Mouse (Mus musculus): ENCODE data around the gene Tnfsf10. TPM values are rescaled to one million over a fixed set of nuclear protein-coding genes. Genes with fewer than 3 reads are reported as not detected.
"Not testable (repeated sequence)": the region's sequence is repeated elsewhere in the genome, so short reads cannot be mapped to it uniquely, and the experiment has no call there.

The Tnfsf10 gene
- 1.6 and 2.1 TPM in 2 replicates for polyA plus RNA-seq (2014; fragmentation: Nextera tagmentation; extraction: Ambion mirVana)

GRCm38 (mm10) chr3:27316559-27317287 is at the start of gene Tnfsf10:
Gene Tnfsf10, plus strand, starts transcription at chr3:27317028.
- 48% methylated on average over 9 of the region's 9 CpGs for WGBS
- TF ChIP-seq CTCF (IDR thresholded peaks at IDR 0.05; ENCODE audit: low read depth) = no peak

GRCm38 (mm10) chr3:27267327-27267726 is 49.5 kb upstream of the Tnfsf10 start:
- WGBS = 44% methylated on average over 5 of the region's 5 CpGs

More at GRCm38 (mm10) chr3:27316559-27317287, at the start of gene Tnfsf10:
- H3K4me2 ChIP-seq = peak within 1 kb of the TSS; percentile 53
- H3K27ac ChIP-seq (ENCODE audit: low read depth) = peak within 1 kb of the TSS; percentile 75; the same call in 1 of the 2 replicates
- DNase-seq (peak; percentile 56), ATAC-seq (ENCODE audit: insufficient read depth) (peak; percentile 64; the same call in 1 of the 2 replicates)
- peak within 1 kb of the TSS; percentile 6; the same call in 1 of the 2 replicates for H3K9ac ChIP-seq
- H3K4me1 ChIP-seq (ENCODE audit: insufficient read depth) = 0 out of 2 replicates have a peak, but pooled peaks cover 3% of the 10 kb centered on the region
- no peaks in the 10 kb centered on the region for H3K27me3 ChIP-seq (ENCODE audit: insufficient read depth, low read length)
- H3K9me3 ChIP-seq (ENCODE audit: low read depth, low read length) = no peaks in the 10 kb centered on the region
- H3K4me3 ChIP-seq (ENCODE audit: low read depth, low read length) = peak within 1 kb of the TSS; percentile 20
- H3K36me3 ChIP-seq (ENCODE audit: insufficient read depth) = no peaks in the 10 kb centered on the region

GRCm38 (mm10) chr3:27267887-27268286 is 48.9 kb upstream of the Tnfsf10 start:
- H3K4me3 ChIP-seq (ENCODE audit: low read depth, low read length) = no peak overlapping the region
- 50% methylated on average over 4 of the region's 4 CpGs for WGBS
- H3K27me3 ChIP-seq (ENCODE audit: insufficient read depth, low read length) = no peaks in the 10 kb centered on the region
- no peak overlapping the region for H3K9ac ChIP-seq
- no peaks in the 10 kb centered on the region; the same call in 1 of the 2 replicates for H3K4me1 ChIP-seq (ENCODE audit: insufficient read depth)
- H3K36me3 ChIP-seq (ENCODE audit: insufficient read depth) = no peaks in the 10 kb centered on the region
- DNase-seq = no peak
- no peak for TF ChIP-seq CTCF (IDR thresholded peaks at IDR 0.05; ENCODE audit: low read depth)
- H3K4me2 ChIP-seq = no peak overlapping the region
- H3K9me3 ChIP-seq (ENCODE audit: low read depth, low read length) = no peaks in the 10 kb centered on the region
- peak overlapping the region; percentile 33; the same call in 1 of the 2 replicates for H3K27ac ChIP-seq (ENCODE audit: low read depth)
- ATAC-seq (ENCODE audit: insufficient read depth) = no peak

More at GRCm38 (mm10) chr3:27267327-27267726, 49.5 kb upstream of the Tnfsf10 start:
- Histone ChIP-seq H3K9ac (no peak overlapping the region), H3K27ac (ENCODE audit: low read depth) (no peak overlapping the region), H3K4me1 (ENCODE audit: insufficient read depth) (no peaks in the 10 kb centered on the region; the same call in 1 of the 2 replicates), H3K36me3 (ENCODE audit: insufficient read depth) (no peaks in the 10 kb centered on the region), H3K4me2 (no peak overlapping the region), H3K4me3 (ENCODE audit: low read depth, low read length) (no peak overlapping the region), H3K27me3 (ENCODE audit: insufficient read depth, low read length) (no peaks in the 10 kb centered on the region), H3K9me3 (ENCODE audit: low read depth, low read length) (no peaks in the 10 kb centered on the region)
- peak; percentile 75 for DNase-seq
- ATAC-seq (ENCODE audit: insufficient read depth) = peak; percentile 42; the same call in 1 of the 2 replicates
- TF ChIP-seq CTCF (IDR thresholded peaks at IDR 0.05; ENCODE audit: low read depth) = no peak

- DNase-seq = peak; percentile 61
- no peak overlapping the region; the same call in 1 of the 2 replicates for H3K27ac ChIP-seq (ENCODE audit: low read depth)
- no peak overlapping the region for H3K9ac ChIP-seq
- H3K9me3 ChIP-seq (ENCODE audit: low read depth, low read length) = no peaks in the 10 kb centered on the region
- no peak for TF ChIP-seq CTCF (IDR thresholded peaks at IDR 0.05; ENCODE audit: low read depth)
- ATAC-seq (ENCODE audit: insufficient read depth) = no peak
- WGBS = 37% methylated on average over 4 of the region's 4 CpGs
- no peaks in the 10 kb centered on the region; the same call in 1 of the 2 replicates for H3K4me1 ChIP-seq (ENCODE audit: insufficient read depth)
- H3K4me3 ChIP-seq (ENCODE audit: low read depth, low read length) = no peak overlapping the region
- no peaks in the 10 kb centered on the region for H3K36me3 ChIP-seq (ENCODE audit: insufficient read depth)
- H3K4me2 ChIP-seq = no peak overlapping the region
- no peaks in the 10 kb centered on the region for H3K27me3 ChIP-seq (ENCODE audit: insufficient read depth, low read length)
Observed at GRCm38 (mm10) chr3:27269151-27269550, 47.7 kb upstream of the Tnfsf10 start.

GRCm38 (mm10) chr3:27270160-27270962 is 46.5 kb upstream of the Tnfsf10 start:
- Histone ChIP-seq H3K4me3 (ENCODE audit: low read depth, low read length) (no peak overlapping the region), H3K9me3 (ENCODE audit: low read depth, low read length) (no peaks in the 10 kb centered on the region), H3K36me3 (ENCODE audit: insufficient read depth) (no peaks in the 10 kb centered on the region), H3K27ac (ENCODE audit: low read depth) (peak overlapping the region; percentile 42), H3K9ac (no peak overlapping the region), H3K27me3 (ENCODE audit: insufficient read depth, low read length) (no peaks in the 10 kb centered on the region), H3K4me1 (ENCODE audit: insufficient read depth) (no peaks in the 10 kb centered on the region; the same call in 1 of the 2 replicates), H3K4me2 (no peak overlapping the region)
- peak; percentile 52 for TF ChIP-seq CTCF (IDR thresholded peaks at IDR 0.05; ENCODE audit: low read depth)
- ATAC-seq (ENCODE audit: insufficient read depth) (peak; percentile 62), DNase-seq (peak; percentile 77)
- WGBS = 18% methylated on average over 11 of the region's 11 CpGs

- Histone ChIP-seq H3K36me3 (ENCODE audit: insufficient read depth) (no peaks in the 10 kb centered on the region), H3K9ac (no peak overlapping the region), H3K27ac (ENCODE audit: low read depth) (no peak overlapping the region), H3K9me3 (ENCODE audit: low read depth, low read length) (no peaks in the 10 kb centered on the region), H3K4me1 (ENCODE audit: insufficient read depth) (no peaks in the 10 kb centered on the region; the same call in 1 of the 2 replicates), H3K27me3 (ENCODE audit: insufficient read depth, low read length) (no peaks in the 10 kb centered on the region), H3K4me3 (ENCODE audit: low read depth, low read length) (no peak overlapping the region), H3K4me2 (no peak overlapping the region)
- DNase-seq (no peak), ATAC-seq (ENCODE audit: insufficient read depth) (no peak)
- 44% methylated on average over 7 of the region's 7 CpGs for WGBS
- no peak for TF ChIP-seq CTCF (IDR thresholded peaks at IDR 0.05; ENCODE audit: low read depth)
Observed at GRCm38 (mm10) chr3:27272926-27273745, 43.7 kb upstream of the Tnfsf10 start.

GRCm38 (mm10) chr3:27279286-27279925 is 37.4 kb upstream of the Tnfsf10 start:
- not testable (repeated sequence) for H3K4me2 ChIP-seq; ATAC-seq (ENCODE audit: insufficient read depth); H3K27ac ChIP-seq (ENCODE audit: low read depth); DNase-seq; H3K9me3 ChIP-seq (ENCODE audit: low read depth, low read length); H3K36me3 ChIP-seq (ENCODE audit: insufficient read depth); H3K4me1 ChIP-seq (ENCODE audit: insufficient read depth); H3K9ac ChIP-seq; H3K4me3 ChIP-seq (ENCODE audit: low read depth, low read length); H3K27me3 ChIP-seq (ENCODE audit: insufficient read depth, low read length)
- WGBS = 95% methylated on average over 13 of the region's 14 CpGs
